Mouse (Mus musculus) liver (tissue): ENCODE measurements around the gene Dab1.

Experiments
- DNase-seq: peaks from one replicate; pipeline ENCODE4 v3.0.0-alpha.2; 2020; ENCODE audit warnings: mixed read lengths

Dab1 gene

DNA sequence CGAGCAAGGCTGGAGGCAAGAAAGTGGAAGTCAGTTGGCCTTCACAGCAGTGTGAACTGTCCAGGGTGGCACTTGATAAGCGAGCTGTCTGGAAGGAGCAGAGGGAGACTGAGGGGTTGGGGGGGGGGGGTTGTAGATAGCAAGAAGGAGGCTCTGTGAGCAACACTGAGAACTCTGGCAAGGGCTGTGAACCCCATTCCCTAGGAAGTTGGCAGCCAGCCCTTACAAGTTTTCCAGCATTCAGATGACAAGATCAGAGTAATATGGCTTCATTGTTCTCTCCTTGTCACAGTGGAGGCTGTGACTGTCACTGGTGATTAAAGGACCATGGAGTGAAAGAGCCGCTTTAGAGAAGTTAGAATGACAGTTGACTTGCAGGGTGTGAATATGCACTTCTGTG, 662.4 kb downstream of the Dab1 start:
- no peak for DNase-seq

DNA sequence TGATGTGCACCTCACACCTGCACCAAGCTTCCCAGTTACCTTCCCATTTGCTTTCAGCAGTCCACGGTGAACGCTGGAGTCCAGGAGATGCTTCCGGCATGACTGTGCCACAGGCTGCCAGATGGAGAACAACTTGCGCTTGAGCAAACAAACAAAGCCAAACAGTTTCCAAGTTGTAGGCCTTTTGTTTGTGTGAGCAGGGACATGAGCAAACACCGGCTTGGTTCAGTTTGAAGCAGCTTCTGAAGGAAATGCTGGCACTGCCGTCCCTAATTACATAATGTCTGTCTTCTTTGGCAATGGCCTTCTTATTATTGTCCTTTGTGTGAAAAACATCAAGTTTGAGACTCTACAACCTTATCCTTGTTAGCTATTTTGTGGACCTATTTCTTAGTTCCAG, 664.7 kb downstream of the Dab1 start:
- no peak for DNase-seq

DNA sequence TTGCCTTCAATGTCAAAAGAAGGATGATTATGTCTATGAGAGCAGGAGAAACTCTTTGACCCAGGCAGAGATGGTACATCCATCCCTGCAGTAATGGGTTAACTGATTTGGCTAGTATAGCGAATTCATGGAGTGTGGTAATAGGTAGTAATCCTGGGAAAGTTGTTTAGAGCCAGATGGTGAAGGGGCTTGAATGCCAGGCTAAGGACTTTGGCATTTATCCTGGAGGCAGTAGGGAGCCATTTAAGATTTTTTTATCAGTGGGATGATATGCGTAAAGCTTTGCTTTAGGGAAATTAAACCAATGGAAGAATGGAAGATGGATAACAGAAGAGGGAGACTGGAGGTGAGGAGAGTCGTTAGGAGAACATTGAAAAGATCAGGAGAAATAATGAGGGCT, 669.2 kb downstream of the Dab1 start:
- DNase-seq: no peak

DNA sequence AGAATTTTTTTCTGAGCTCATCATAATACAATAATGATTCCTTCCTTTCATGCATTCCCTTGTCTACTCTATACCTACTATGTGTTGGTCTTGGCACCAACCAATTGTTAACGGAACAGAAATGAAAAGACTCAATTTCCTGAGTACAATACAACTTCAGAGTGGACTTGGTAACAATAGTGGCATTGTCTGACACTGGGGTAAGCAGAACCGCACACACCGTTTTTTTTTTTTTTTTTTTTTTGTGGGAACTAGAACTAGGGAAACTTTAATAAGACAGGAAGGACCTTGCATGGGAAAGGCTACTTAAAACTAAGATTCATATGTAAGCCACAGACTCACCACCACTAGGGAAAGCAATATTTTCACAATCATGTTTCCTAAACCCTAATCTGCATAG, 682.6 kb downstream of the Dab1 start:
- no peak for DNase-seq

DNA sequence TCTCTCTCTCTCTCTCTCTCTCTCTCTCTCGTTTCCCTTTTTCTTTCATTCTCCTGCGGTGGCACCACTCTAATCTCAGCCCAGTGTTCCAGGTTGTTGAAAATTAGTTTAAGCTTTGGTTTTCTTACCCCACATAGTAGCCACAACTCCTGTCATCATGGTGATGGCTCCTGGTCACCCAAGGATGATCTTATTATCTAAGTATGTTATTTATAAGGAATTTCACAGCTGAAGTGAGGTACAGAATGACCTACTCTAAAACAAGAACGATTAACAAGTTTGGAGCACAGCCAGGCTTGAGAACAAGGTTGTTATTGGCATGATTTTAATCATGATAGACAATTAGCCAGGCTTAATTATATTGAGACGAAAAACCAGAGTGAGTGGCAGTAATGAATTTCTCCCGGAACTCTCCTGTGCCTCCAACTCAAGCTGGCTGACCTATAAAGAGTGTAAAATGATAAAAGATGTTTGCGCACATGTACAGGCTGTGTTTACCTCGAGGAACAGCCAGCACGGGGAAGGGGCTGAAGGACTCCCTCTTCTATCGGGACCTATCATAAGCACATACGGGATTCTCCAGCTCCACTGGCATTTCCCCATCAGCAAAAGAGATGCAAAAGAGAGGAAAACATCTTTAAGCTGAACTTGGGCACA, 684.0 kb downstream of the Dab1 start:
- no peak for DNase-seq

DNA sequence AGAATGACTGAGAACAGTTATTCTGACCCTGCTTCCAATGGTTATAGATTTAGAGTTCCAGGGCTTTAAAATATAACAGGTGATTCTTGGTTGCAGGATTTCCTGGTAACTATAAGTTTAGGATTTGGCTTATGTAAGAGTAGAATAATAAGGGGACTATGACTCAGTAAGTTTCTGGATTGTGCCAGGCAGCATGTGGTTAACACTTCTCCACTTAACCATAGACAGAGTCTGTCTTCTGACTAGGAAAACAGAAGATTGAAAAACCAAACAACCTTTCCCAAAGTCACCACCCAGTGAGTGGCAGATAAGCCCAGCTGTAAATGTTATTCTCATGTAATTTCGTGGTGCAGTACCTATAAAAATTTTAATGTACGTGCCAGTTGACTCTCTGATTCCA, 688.6 kb downstream of the Dab1 start:
- DNase-seq: no peak

DNA sequence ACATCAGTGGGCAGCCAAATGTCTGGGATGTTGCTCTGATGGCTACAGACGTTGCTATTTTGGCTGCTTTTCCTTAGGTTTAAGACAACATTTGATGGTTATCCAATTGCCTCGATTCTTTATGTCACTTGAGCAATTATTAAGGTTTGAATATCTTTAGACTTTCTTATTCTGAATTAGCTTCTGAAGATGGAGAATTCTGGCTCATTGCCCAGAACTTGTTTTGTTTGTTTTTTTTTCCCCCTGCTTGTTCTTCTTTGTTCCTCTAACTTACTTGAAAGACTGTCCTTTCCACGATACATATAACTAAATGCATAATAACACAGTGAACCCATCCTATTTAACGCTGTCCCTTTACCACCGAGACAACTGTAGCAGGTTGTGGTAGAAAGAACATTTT, 707.1 kb downstream of the Dab1 start:
- DNase-seq: no peak

DNA sequence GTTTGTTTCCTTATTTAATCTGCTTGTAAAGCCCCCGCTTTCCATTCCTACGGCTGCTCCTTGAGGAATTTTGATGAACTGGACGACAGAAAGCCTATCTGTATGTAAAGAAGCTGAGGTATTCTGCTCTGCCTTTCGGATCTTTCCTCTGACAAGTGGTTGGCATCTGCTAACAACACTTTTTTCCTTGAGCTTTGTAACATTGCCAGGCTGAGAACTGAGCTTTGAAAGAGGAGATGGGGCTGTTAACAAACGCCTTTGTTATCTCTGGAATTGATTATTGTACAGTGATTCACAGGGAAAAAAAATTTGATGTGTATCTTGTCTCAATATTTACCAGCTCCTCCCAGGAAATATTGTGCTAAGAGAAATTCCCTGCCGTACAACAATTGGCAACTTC, 712.7 kb downstream of the Dab1 start:
- DNase-seq: no peak

DNA sequence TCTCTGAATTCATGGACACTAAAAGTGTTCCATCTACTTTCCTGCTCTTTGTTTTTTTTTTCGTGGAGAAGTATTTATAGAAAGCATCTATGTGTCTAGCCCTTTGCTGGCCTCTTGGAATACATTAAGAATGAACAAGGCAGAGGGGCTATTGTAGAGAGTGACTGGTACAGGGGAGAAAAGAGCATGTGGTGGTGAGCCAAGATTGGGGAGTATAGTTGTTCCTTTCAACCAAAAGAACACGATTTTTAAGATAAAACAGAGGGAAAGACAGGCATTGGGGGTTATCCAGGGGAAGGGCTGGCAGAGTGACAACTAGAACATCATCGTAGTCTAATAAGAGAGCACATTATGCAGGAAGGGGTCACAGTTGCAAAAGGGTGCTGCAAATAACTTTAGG, 713.2 kb downstream of the Dab1 start:
- DNase-seq: no peak

DNA sequence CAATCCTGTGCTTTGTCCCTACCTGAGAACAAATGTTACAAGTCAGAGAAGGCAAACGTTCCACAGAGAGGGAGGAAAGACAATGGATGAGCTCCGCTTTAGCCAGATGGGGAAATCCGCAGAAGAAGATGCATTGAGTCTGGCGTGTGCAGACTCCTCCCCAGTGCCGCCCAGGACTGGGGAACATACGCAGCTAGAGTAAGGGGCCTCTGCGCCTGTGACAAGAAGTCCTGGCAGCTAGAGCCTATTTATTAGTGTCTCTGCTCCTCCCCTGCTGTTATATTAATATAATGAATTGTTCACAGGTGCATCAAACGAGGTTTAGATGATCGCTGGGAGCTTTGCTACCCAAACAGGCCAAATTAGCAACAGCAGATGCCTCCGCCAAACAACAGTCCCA, 718.1 kb downstream of the Dab1 start:
- no peak for DNase-seq

DNA sequence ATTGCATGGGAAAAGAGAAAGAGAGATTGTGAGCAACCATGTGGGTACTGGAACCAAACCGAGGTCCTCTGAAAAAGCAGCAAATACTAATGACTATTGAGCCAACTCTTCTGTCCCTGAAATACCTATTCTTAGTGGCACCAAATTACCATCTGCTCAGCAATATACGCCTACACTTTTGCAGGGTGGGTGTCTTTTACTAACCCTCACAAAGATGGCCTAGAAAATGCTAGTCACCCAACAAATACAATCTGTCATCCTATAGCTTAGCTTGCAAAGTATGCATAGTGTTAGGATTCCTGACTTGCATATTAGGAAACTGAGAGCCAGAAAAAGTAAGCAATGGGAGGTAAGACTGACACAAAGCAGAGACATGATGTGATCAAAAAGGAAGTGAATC, 719.2 kb downstream of the Dab1 start:
- DNase-seq: no peak

DNA sequence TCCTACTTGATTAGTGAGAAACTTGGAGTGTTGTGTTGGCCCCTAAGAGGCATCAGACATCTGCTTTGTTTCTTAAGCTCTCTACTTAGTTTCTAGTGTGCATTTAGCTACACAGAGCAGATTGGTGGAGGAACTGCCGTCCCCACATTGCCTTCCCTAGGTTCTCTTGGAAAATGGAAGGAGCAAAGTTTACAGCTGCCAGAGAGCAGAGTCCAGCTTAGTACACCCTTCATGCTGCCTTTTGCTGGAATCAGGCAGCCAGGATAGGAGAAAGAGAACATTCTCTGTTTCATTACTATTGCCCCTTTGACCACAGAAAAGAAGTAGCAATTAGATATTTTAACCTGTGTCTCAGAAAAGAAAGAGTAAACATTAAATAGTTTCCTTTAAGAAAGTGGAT, 742.2 kb downstream of the Dab1 start:
- no peak for DNase-seq

DNA sequence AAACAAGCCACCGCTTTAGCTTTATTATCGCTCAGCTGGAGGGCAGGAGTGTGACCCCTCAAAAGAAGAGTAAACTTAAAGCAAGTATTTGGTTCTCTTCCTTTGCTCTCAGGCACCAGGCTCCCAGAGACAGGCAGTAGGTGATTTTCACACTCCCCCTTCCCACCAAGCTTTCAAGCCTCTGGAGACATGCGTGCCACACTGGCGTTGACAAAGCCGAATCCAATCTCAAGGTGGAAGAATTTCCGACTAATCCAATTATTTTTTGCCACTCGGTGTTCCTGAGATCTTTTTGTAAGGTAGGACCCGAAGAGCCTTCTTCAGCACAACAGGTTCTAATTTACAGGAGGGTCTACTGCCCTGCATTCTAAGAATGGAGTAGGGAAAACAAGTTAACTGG, 747.3 kb downstream of the Dab1 start:
- DNase-seq: no peak

DNA sequence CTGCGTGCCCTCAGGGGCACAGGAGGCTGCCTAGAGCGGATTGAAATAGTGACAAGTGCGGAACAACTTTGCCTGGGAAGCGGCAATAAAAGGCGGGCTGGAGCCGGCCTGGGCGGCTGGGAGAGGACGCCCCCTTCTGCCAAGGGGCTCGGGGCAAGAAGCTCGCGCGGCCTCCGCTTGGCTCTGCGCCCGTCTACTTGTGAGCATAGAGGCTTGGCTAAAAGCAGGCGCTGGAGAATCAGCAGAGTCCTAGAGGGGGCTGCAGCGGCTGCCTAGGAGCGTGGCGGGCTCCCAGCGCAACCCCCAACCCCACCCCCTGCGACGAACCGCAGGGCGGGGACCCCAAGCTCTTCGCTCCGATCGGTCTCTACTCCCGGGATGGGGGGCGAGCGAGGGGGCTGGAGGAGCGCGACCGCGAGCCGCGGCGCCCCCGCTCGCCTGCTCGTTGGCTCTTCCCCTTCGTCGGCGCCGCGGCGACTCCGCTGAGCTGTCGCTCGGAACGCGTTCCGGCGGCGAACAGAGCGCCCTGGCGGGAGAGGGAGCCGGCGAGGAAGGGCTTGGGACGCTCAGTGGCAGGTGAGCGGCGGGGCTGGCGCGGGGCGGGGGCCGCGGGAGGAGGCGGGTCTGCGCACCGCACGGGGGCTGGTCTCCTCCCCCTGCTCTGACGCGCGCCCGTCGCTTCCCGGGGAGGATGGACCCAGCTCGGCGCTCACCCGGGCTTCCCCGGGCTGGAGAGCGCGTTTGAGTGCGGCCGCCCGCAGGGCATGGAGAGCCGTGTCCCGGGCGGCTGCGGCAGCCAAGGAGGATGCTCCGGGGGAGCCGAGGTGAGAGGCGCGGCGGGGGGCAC, 748.0 kb downstream of the Dab1 start:
- peak; percentile 45 for DNase-seq

DNA sequence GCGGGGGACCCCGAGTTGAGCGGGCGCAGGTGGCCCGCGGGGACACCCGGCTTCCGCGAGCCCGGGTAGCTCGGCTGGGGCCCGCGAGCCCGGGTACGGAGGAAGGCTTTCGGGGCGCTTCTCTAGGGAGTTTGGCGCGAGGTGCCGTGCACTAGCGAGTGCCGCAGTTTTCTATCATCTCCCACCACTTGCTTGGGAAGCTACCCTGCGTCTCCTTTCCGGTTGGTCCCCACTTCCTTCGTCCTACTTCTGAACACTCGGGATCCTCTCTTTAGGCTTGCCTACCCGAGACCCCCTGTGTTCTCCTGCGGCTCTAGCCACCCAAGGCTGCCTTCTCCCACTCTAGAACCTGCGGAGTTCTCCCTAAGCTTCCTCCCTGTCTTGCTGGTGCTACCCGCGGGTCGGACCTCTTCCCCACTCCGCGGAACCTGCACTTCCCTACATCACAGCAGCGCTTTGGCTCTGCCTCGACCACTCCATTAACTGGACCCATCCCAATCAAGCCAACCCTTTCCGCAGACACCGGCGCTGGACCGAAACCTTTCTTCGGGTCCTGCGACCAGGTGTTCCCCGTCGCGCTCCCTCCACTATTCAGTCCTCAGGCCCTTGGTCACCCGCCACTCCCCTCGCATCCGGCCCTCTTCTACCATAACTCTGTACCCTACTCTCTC, 748.7 kb downstream of the Dab1 start:
- no peak for DNase-seq

DNA sequence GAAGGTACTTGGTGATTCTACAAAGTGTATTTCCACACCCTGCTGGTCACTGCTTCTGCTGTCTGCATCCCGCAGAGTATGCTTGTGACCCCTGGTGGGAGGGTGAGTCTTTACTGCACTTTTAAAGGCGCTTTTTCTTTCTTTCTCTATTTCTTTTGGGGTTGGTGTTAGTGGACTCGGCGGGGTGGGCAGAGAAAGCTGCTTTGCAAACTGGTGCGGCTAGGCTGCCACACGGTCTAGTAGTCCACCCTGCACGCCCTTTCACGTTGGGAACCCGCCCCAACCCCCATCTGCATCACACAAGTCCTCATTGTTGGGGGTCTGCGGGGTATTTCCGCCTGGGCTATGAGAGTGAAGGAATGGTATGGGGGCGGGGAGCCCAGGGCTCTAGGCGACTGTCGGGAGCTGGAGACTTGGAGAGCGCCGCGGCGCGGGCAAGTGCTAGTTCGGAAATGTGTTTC, 749.4 kb downstream of the Dab1 start:
- peak; percentile 7 for DNase-seq

DNA sequence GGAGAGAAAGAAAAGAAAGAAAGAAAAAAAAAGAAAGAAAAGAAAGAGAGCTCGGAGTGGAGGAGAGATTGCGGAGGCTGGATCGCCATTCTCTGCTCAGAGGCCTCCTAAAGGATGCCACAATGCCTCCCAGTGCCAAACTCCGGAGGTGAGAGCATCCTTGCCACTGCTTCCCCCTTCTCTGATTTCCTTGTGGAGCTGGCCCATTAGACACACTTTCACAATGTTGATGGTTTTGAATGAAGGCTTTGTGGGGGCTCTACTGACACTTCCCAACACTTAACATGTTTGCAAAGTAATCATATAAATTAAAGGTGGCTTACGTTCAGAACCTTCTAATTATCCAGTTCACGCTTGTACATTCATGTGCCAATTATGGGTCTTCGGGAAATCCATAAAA, 749.9 kb downstream of the Dab1 start:
- DNase-seq: no peak

DNA sequence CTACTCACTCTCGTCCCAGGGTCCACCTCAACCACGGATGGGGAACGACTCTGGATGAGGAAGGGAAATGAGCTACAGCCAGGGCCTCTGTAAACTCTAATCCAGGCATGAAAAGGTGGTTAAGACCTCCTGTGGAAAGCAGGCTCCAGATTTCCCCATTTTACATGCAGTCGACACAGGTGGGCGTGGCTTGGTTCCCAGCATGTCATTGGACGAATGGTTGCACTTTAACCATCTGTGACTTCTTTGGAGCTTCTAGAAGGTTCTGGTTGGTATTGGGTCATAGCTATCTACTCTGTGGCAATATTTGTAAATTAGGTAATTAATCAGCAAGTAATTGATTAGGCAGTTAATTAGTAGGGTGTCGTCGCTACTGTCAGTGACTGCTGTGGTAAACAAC, 752.0 kb downstream of the Dab1 start:
- no peak for DNase-seq

DNA sequence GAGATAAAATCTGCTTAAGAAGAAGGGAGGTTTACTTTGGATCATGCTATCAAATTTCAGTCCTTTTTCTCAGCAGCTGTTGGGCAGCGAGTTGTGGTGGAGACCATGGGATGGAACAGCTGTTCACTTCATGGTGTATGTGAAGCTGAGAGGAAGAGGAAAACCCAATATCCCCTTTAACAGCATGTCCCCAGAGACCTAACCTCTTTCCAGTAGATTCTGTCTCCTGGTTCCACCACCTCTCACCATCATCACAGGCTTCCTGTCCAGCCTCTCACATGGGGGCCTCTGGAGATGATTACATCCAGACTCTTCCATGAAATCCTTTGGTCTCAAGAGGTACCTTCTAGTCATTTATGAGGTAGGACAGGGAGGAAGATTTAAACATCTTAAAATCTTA, 755.0 kb downstream of the Dab1 start:
- no peak for DNase-seq

DNA sequence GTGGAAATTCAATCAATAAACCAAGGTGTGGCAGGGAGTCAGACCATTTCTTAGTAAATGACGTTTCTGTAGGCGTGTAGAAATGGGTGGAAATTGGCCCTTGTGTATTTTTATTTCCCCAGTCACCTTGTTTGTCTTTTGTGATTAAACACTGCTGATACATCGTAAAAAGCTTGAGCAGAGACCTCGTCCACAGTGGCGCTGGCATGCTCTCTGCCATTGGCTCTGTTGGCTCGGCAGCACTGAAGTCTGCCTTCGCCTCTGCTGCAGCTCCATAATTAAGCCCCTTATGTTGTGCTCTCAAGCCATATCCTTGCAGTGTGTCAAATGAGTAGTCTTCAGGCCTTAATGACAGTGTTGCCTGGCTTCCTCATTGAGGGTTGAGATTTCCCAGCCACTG, 765.5 kb downstream of the Dab1 start:
- no peak for DNase-seq

DNA sequence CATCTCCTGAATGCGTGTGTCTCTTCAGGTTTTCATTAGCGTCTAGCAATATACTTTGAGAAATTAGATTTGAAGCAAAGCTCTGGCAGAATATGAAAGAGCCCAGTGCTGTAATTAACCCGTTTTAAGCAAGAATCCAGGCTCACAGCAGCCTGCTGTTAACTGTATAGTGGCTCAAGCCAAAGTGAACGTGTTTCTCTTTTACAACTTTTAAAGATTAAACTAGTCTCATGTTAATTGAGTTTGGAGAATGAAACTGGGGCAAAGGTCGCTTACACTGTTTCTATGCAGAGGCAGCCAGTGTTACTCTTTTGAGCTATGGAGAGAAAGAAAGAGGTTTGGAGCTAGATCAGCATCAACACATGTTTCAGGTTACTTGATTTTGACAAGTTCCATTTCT, 766.1 kb downstream of the Dab1 start:
- no peak for DNase-seq

DNA sequence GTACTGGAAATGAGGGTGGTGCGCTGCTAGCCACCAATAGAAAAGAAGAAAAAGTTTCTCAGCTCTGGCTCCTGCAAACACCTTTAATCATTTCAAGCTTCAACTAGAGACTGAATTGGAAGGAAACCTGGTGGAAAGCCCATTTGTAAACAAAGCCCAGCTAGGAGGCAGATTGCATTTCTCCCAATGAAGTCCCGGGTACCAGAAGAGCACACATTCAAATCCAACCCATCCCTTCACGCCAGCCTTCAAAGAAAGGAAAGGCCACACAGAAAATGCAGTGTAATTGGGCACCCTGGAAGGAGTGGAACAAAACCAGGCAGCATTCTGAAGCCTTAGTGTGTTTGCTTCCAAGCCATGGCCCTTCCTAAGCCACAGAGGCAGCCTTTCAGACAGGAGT, 776.4 kb downstream of the Dab1 start:
- DNase-seq: no peak

DNA sequence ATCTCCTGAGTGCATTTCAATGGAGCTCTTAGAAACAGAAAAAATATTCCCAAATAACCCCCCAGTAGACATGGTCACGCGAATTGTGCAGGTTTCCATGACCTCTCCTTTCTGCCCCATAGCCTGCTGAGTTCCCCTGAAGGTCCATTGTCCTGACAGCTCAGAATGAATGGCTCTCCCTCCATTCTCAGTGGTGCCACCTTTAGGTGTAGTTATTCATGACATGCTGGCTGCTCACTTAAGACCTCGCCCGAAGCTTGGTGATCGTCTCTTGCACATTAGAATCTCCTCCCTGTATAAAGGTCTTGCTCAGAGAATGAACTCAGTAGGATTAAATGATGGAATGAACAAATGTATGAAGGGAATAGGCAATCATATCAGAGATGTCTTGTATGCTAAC, 776.9 kb downstream of the Dab1 start:
- no peak for DNase-seq

DNA sequence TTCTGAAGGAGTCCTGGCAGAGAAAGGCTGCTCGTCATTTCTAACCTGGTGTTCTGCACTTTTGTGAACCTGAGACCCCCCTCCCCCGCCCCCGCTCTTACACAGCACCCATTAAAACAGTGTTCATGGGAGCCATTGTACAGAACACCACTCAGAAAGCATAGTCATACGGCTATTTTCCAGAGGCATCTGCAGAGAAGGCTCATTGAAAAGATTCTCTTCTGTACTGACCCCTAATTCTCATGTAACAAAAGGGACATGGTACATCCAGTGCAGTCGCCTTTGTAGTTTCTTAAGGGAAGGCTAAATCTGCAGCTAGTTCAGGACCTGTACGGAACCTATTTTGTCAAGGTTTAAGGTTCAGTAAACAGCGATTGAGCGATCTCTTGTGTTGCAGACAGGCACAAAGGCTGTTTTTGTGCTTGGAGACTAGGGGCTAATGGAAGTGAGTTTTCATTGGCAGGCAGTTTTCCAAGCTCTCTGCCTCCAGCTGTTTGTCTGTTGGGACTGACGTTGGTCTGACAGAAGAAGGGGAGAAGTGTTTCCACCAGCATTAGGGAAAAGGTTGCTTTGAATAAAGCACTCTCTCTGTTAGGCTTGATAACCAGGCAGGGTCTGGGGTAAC, 780.1 kb downstream of the Dab1 start:
- no peak for DNase-seq
